Mouse (Mus musculus) thymus, postnatal 36 days (tissue): Measurements from ENCODE around the gene Rab37.

Experiments
- DNase-seq, 2 experiments: peaks; one replicate each; pipeline ENCODE4 v3.0.0; 2022; ENCODE audit warnings: mixed read lengths in 2 of 2

Gene Rab37

GRCm38 (mm10) chr11:115169430-115169829, 78.2 kb downstream of the Rab37 start:
- DNase-seq = peak in 1 of 2 experiments; percentile 2

- DNase-seq = no peak
These were observed 79.9 kb downstream of the Rab37 start for GRCm38 (mm10) chr11:115171125-115171524.

GRCm38 (mm10) chr11:115172825-115173287, 81.6 kb downstream of the Rab37 start:
- no peak for DNase-seq

GRCm38 (mm10) chr11:115173549-115174339, 82.5 kb downstream of the Rab37 start:
- peak; percentile 42 to 49 for DNase-seq

GRCm38 (mm10) chr11:115176399-115177190, 85.4 kb downstream of the Rab37 start:
- DNase-seq = no peak

GRCm38 (mm10) chr11:115177559-115178195, 86.4 kb downstream of the Rab37 start:
- DNase-seq = no peak

- DNase-seq = no peak
These were observed 87.5 kb downstream of the Rab37 start for GRCm38 (mm10) chr11:115178766-115179165.

GRCm38 (mm10) chr11:115179191-115179590, 88.0 kb downstream of the Rab37 start:
- no peak for DNase-seq

GRCm38 (mm10) chr11:115179881-115180280, 88.7 kb downstream of the Rab37 start:
- DNase-seq = no peak

GRCm38 (mm10) chr11:115181913-115182638, 90.8 kb downstream of the Rab37 start:
- DNase-seq = peak; percentile 88 to 91

- DNase-seq = peak in 1 of 2 experiments; percentile 49
These were observed 93.7 kb downstream of the Rab37 start for GRCm38 (mm10) chr11:115184973-115185372.

GRCm38 (mm10) chr11:115187224-115187639, 96.0 kb downstream of the Rab37 start, which contains the start of gene Tmem104:
TSS of gene Tmem104 (plus strand) at chr11:115187487.
- peak; percentile 100 for DNase-seq

- peak in 1 of 2 experiments; percentile 36 for DNase-seq
These were observed 96.5 kb downstream of the Rab37 start, which contains the start of gene Nat9 for GRCm38 (mm10) chr11:115187693-115188092. TSS of gene Nat9 (minus strand) at chr11:115187859.

- DNase-seq = no peak
These were observed 97.5 kb downstream of the Rab37 start for GRCm38 (mm10) chr11:115188539-115189231.

GRCm38 (mm10) chr11:115189304-115189703, 98.1 kb downstream of the Rab37 start:
- no peak for DNase-seq

- peak in 1 of 2 experiments; percentile 30 for DNase-seq
These were observed 100.9 kb downstream of the Rab37 start for GRCm38 (mm10) chr11:115192180-115192579.

GRCm38 (mm10) chr11:115194693-115195092, 103.5 kb downstream of the Rab37 start:
- no peak for DNase-seq

- DNase-seq = no peak
These were observed 104.7 kb downstream of the Rab37 start for GRCm38 (mm10) chr11:115195933-115196332.

- no peak for DNase-seq
These were observed 106.3 kb downstream of the Rab37 start for GRCm38 (mm10) chr11:115197558-115197957.

GRCm38 (mm10) chr11:115198932-115199384, 107.7 kb downstream of the Rab37 start:
- no peak for DNase-seq

GRCm38 (mm10) chr11:115200520-115200919, 109.3 kb downstream of the Rab37 start:
- no peak for DNase-seq
